Mouse (Mus musculus): ENCODE measurements around the gene Trem1. TPM values are rescaled to one million over a fixed set of nuclear protein-coding genes. Genes with fewer than 3 reads are reported as not detected.

Gene Trem1
- polyA plus RNA-seq, 1 experiment from 2014 or later, result 0.05 TPM

DNA sequence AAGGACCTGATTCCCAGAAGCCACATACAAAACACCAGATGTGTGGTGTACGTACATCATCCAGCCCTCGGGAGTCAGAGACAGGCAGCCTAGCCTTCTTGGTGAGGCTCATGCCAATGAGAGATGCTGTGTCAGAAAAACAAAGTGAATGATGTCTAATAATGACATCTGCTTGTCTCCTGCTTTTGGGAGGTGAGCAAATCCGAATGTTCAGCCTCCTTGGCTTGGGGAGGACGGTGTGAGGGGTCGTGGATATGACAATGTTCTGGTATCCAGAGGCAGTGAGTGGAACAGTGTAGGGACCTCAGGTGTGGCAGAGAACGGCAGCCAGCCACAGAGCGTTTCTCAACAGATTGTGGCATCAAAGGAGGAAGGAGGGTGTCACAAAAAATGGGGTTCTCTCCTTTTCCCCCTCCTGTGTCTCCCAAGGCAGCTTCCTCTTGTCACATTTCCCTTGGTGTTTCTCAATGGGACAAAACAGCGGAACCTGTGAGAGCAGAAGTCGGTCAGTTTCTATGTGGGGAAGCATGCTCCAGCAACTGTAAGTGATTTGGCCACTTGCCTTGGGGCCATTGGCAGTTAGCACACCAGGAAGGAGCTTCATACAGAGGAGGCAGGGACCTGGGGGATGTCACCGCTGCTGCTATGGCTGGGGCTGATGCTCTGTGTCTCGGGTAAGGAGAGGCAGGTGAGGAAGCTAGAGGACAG lies 14.8 kb downstream of the Trem1 start, which contains the start of gene Trem3:
Gene Trem3, plus strand, starts transcription at position 557 of the 708 bp plus-strand sequence.
- Histone ChIP-seq H3K36me3 (ENCODE audit: poor library complexity, severe bottlenecking) (no peaks in the 10 kb centered on the region), H3K27me3 (no peaks in the 10 kb centered on the region), H3K9ac (no peak within 1 kb of the TSS), H3K4me3 (no peak within 1 kb of the TSS), H3K4me1 (no peaks in the 10 kb centered on the region), H3K27ac (no peak within 1 kb of the TSS), H3K4me2 (no peak within 1 kb of the TSS), H3K9me3 (replicated peaks) (0 out of 2 replicates have a peak, but pooled peaks cover 6% of the 10 kb centered on the region)
- WGBS, result 87% methylated on average over 11 of the region's 11 CpGs
- ATAC-seq, result no peak

DNA sequence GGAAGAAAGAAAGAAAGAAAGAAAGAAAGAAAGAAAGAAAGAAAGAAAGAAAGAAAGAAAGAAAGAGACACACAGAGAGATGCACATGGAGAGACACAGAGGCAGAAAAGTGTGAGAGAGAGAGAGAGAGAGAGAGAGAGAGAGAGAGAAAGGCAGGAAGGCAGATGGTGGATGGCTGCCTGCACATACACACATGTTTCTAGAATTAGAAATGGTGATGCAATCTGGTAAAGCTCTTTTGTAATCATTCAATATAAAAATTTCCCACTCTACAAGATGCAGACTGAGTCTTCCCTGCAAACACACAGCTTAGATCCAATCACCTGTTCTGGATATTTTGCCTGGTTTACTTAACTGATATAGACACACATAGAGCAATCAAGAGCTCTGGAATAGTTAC lies 16.5 kb downstream of the Trem1 start:
- ATAC-seq, result no peak
- Histone ChIP-seq H3K4me1 (no peaks in the 10 kb centered on the region), H3K4me2 (no peak overlapping the region), H3K9ac (no peak overlapping the region), H3K9me3 (replicated peaks) (0 out of 2 replicates have a peak, but pooled peaks cover 6% of the 10 kb centered on the region), H3K4me3 (no peak overlapping the region), H3K27ac (no peak overlapping the region), H3K36me3 (ENCODE audit: poor library complexity, severe bottlenecking) (no peaks in the 10 kb centered on the region), H3K27me3 (no peaks in the 10 kb centered on the region)

DNA sequence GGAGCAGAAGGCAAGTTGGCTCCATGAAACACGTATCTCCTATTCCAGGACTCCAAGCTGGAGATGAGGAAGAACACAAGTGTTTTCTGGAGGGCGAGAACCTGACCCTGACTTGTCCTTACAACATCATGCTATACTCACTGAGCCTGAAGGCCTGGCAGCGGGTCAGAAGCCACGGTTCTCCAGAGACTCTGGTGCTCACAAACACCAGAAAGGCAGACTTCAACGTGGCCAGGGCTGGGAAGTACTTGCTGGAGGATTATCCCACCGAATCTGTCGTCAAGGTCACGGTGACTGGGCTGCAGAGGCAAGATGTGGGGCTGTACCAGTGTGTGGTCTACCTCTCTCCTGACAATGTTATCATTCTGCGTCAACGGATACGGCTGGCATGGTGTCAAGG lies 16.9 kb downstream of the Trem1 start:
- no peak overlapping the region for H3K4me3 ChIP-seq
- WGBS, result 88% methylated on average over 11 of the region's 11 CpGs
- no peaks in the 10 kb centered on the region for H3K27me3 ChIP-seq
- H3K4me2 ChIP-seq, result no peak overlapping the region
- H3K9ac ChIP-seq, result no peak overlapping the region
- H3K36me3 ChIP-seq (ENCODE audit: poor library complexity, severe bottlenecking), result no peaks in the 10 kb centered on the region
- no peak overlapping the region for H3K27ac ChIP-seq
- H3K9me3 ChIP-seq (replicated peaks), result 0 out of 2 replicates have a peak, but pooled peaks cover 6% of the 10 kb centered on the region
- ATAC-seq, result no peak
- 0 out of 2 replicates have a peak, but pooled peaks cover under 1% of the 10 kb centered on the region for H3K4me1 ChIP-seq

DNA sequence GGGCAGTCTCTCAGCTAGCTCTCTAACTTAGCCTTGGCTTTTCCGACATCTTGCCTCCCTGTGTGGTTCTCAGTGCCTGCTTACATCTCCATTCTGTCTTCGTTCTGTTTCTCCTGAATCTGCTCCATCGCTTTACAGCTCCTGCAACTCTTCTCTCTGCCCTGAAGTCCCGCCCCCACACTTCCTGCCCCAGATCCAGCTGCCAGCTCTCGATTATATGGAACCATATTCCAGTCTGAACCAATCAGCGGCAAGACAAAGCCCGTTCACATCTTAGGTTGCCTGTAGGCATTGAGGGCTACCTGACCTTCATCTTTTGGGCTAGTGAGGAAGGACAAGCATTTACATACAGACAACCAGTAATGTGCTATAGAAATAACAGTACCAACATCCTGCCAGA lies 18.1 kb downstream of the Trem1 start:
- no peak overlapping the region for H3K4me3 ChIP-seq
- H3K4me1 ChIP-seq, result 0 out of 2 replicates have a peak, but pooled peaks cover 4% of the 10 kb centered on the region
- no peaks in the 10 kb centered on the region for H3K27me3 ChIP-seq
- no peak for ATAC-seq
- 93% methylated on average over 7 of the region's 7 CpGs for WGBS
- H3K9me3 ChIP-seq (replicated peaks), result 0 out of 2 replicates have a peak, but pooled peaks cover 6% of the 10 kb centered on the region
- H3K4me2 ChIP-seq, result no peak overlapping the region
- H3K36me3 ChIP-seq (ENCODE audit: poor library complexity, severe bottlenecking), result no peaks in the 10 kb centered on the region
- no peak overlapping the region for H3K9ac ChIP-seq
- no peak overlapping the region for H3K27ac ChIP-seq

DNA sequence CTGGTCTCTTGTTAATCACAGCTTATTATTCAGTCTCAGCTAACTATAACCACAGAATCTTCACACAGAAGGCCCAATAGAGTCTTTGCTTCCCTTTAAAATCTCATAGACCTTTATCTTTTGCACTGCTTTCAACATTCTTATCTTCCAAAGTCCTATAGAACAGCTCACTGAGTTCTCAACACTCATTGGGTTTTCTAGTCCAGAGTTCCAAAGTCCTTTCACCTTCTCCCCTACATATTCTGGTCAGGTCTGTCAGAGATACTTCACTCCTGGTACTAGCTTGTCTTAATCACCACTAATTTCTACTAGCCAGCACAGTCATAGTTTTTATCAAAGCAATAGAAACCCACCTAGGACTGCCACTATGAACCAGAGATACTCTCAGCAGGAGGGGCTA lies 24.0 kb downstream of the Trem1 start:
- Histone ChIP-seq H3K4me2 (no peak overlapping the region), H3K9me3 (replicated peaks) (peaks cover 14% of the 10 kb centered on the region), H3K4me3 (no peak overlapping the region), H3K4me1 (0 out of 2 replicates have a peak, but pooled peaks cover 4% of the 10 kb centered on the region), H3K27ac (no peak overlapping the region), H3K36me3 (ENCODE audit: poor library complexity, severe bottlenecking) (no peaks in the 10 kb centered on the region), H3K27me3 (no peaks in the 10 kb centered on the region), H3K9ac (no peak overlapping the region)
- no peak for ATAC-seq

DNA sequence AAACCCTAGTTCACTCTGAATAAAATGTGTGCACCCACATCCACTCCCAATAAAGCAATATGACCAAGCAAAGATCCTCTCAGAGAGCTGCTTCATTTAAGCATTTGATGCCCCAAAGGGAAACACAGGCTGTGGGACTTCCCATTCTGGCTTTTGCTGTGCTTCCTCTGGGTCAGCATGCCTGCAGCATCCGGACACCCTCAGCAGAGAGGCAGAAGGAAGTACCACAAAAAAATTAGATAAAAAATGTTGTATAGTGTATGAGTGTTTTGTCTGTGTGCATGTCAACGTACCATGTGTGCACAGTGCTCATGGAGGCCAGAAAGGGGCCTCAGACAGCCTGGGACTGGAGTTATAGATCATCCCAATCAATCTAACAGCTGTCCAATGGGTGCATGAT lies 29.3 kb downstream of the Trem1 start:
- Histone ChIP-seq H3K9ac (no peak overlapping the region), H3K27ac (no peak overlapping the region), H3K27me3 (no peaks in the 10 kb centered on the region), H3K36me3 (ENCODE audit: poor library complexity, severe bottlenecking) (no peaks in the 10 kb centered on the region), H3K4me2 (no peak overlapping the region), H3K4me3 (no peak overlapping the region), H3K9me3 (replicated peaks) (peaks cover 14% of the 10 kb centered on the region), H3K4me1 (peaks cover 17% of the 10 kb centered on the region)
- ATAC-seq, result no peak
- 88% methylated on average over 2 of the region's 2 CpGs for WGBS

DNA sequence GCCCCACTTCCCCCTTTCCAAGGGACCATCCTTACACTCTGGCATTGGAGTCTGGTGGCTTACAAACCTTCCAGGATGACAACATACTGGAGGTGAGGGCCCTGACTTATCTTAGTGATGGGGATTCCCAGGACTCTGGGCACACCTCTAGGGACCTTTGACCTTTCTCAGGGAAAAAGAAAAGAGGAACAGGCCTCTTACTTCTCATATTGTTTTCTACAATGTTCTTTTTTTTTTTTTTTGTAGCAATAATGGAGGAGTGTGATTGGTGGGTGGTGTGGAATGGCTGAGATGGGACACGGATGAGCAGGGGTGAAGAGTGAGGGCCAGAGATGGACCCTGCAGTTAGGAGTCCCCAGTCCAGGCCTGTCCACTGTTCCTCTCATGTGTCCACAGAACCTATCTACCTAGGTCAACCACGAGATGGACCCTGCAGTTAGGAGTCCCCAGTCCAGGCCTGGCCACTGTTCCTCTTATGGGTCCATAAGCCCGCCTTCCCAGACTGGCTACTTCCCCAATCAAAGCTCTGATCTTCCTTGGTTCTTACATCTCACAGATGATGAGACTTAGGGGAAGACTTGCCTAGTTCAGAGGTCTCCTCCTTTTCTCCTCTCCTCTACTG lies 31.3 kb downstream of the Trem1 start, which contains the start of gene Treml4:
Gene Treml4, plus strand, starts transcription at position 555 of the 622 bp plus-strand sequence.
- Histone ChIP-seq H3K27me3 (no peaks in the 10 kb centered on the region), H3K36me3 (ENCODE audit: poor library complexity, severe bottlenecking) (no peaks in the 10 kb centered on the region), H3K9ac (no peak within 1 kb of the TSS), H3K9me3 (replicated peaks) (peaks cover 10% of the 10 kb centered on the region), H3K4me1 (peaks cover 17% of the 10 kb centered on the region), H3K4me3 (no peak within 1 kb of the TSS), H3K4me2 (no peak within 1 kb of the TSS), H3K27ac (no peak within 1 kb of the TSS)
- WGBS, result 89% methylated on average over 3 of the region's 3 CpGs
- no peak for ATAC-seq

DNA sequence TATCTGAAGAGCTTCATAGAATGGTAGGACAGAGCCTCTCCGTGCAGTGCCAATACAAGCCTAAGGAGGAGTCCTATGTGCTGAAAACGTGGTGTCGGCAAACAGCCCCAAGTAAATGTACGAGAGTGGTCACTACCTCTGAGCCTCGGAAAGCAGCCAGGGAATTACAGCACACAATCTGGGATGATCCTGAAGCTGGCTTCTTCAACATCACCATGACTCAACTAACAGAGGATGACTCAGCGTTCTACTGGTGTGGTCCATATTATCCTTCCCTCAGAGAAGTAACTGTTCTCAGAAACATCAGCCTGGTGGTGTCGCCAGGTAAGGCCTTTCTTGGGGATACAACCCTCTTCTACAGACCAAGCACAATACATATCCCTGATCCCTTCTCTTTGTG lies 32.1 kb downstream of the Trem1 start:
- no peak for ATAC-seq
- Histone ChIP-seq H3K36me3 (ENCODE audit: poor library complexity, severe bottlenecking) (no peaks in the 10 kb centered on the region), H3K27ac (no peak overlapping the region), H3K4me1 (peaks cover 17% of the 10 kb centered on the region), H3K9me3 (replicated peaks) (peaks cover 2% of the 10 kb centered on the region; the same call in 1 of the 2 replicates), H3K9ac (no peak overlapping the region), H3K27me3 (no peaks in the 10 kb centered on the region), H3K4me3 (no peak overlapping the region), H3K4me2 (no peak overlapping the region)
- WGBS, result 91% methylated on average over 7 of the region's 7 CpGs

DNA sequence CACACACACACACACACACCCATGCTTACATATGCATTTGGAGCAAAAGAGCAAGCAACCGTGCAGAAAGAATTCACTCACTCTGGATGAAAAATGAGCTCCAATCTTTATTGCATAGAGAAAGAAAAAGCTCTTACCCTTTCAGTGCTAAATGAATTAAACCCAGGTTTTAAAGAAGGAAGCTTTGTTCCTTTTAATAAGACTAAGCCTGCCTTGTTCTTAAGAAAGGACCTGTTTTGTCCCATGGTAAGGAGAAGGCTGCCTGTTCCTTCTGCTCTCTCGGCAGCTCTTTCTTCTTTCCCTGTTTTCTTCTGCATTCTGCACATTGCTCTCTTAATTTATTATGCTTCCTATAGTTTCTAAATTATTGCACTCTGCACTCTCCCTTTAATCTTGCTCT lies 33.6 kb downstream of the Trem1 start:
- WGBS, result 2% methylated on average over 2 of the region's 2 CpGs
- Histone ChIP-seq H3K9ac (no peak overlapping the region), H3K9me3 (replicated peaks) (no peaks in the 10 kb centered on the region), H3K4me2 (no peak overlapping the region), H3K4me1 (peaks cover 17% of the 10 kb centered on the region), H3K4me3 (no peak overlapping the region), H3K36me3 (ENCODE audit: poor library complexity, severe bottlenecking) (no peaks in the 10 kb centered on the region), H3K27me3 (no peaks in the 10 kb centered on the region), H3K27ac (no peak overlapping the region)
- ATAC-seq, result no peak

DNA sequence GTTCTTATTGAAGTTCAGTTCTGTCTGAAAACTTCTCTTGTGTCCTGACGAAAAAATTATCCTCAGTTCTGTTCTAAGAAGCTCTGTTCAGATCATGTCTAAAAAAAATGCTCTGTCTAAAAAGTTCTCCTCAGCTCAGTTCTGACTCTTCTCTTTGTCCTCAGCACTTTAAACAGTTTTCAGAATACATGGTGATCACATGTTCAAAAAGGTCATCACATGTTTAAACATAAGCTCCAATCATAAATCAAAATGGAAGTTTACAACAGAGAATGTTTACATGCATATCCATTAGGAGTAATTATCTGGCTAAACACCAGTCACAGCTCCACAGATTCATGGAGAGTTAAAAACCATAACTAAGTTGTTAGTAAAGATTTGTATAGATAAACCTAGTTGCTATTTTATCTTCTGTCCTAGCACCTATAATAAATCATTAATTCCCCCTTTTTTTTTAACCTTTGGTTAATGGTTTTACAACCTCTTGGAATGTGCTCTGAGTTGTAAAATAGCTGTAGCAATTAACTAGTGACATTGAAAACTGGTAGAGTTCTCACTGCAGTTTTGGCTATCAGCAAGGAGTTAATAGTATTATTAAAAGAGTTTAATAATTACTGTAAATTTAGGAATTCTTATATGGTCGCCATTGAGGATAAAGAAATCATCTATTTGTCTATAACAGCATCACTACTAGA lies 34.2 kb downstream of the Trem1 start:
- 36% methylated on average over 2 of the region's 2 CpGs for WGBS
- no peak overlapping the region for H3K27ac ChIP-seq
- H3K36me3 ChIP-seq (ENCODE audit: poor library complexity, severe bottlenecking), result no peaks in the 10 kb centered on the region
- ATAC-seq, result no peak
- no peak overlapping the region for H3K9ac ChIP-seq
- no peaks in the 10 kb centered on the region for H3K27me3 ChIP-seq
- H3K4me2 ChIP-seq, result no peak overlapping the region
- no peak overlapping the region for H3K4me3 ChIP-seq
- H3K9me3 ChIP-seq (replicated peaks), result no peaks in the 10 kb centered on the region
- peaks cover 17% of the 10 kb centered on the region for H3K4me1 ChIP-seq

DNA sequence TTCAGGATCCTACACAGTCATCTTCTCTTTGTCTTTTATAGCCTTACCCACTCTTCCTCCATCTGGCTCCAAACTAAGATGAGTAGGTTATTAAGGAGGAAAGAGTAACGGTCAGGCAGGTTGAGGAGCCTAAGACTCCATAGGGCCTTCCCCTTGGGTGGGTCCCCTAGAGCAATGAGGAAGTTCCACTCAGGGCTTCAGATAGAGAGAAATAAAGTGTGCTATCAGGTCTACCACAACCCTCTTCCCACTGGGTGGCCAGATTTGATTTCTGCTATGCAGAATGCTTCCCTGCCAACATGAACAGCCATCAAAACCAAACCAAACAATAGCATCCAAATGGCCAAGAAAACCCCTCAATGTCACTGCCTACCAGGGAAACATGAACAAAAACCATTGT lies 35.0 kb downstream of the Trem1 start:
- H3K27ac ChIP-seq, result no peak overlapping the region
- H3K4me2 ChIP-seq, result no peak overlapping the region
- no peak overlapping the region for H3K9ac ChIP-seq
- H3K27me3 ChIP-seq, result no peaks in the 10 kb centered on the region
- no peak for ATAC-seq
- H3K9me3 ChIP-seq (replicated peaks), result no peaks in the 10 kb centered on the region
- H3K4me3 ChIP-seq, result no peak overlapping the region
- no peaks in the 10 kb centered on the region for H3K36me3 ChIP-seq (ENCODE audit: poor library complexity, severe bottlenecking)
- WGBS, result 89% methylated on average over 1 of the region's 1 CpGs
- H3K4me1 ChIP-seq, result peaks cover 17% of the 10 kb centered on the region

DNA sequence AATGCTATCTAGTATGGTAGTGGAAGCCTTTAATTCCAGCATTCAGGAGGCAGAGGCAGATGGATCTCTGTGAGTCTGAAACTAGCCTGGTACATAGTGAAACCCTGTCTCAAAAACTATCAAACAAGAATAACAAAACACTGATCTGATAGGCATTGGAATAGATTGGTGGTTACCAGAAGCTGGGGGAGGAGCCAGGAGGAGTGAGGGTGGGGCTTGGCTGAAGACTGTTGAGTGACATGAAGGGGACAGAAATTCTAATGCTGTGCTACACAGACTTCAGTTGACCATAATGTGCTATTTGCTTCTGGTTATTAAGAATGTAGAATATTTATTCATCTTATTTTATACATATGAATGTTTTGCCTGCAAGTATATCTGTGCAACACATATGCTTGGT lies 35.7 kb downstream of the Trem1 start:
- no peak for ATAC-seq
- H3K4me2 ChIP-seq, result no peak overlapping the region
- H3K9me3 ChIP-seq (replicated peaks), result no peaks in the 10 kb centered on the region
- no peak overlapping the region for H3K4me3 ChIP-seq
- no peak overlapping the region for H3K9ac ChIP-seq
- H3K36me3 ChIP-seq (ENCODE audit: poor library complexity, severe bottlenecking), result no peaks in the 10 kb centered on the region
- no peak overlapping the region for H3K27ac ChIP-seq
- no peaks in the 10 kb centered on the region for H3K27me3 ChIP-seq
- peaks cover 17% of the 10 kb centered on the region for H3K4me1 ChIP-seq

Measured in forebrain, embryonic 13.5 days (tissue).